Mouse (Mus musculus) lung, postnatal 0 days (tissue): Measurements from ENCODE around the gene Rara.

Experiments used
- CTCF ChIP-seq: IDR thresholded peaks from 2 replicates; pipeline ENCODE4 v1.5.1; 2016; ENCODE audit warnings: antibody characterized with exemption, mild to moderate bottlenecking
- EP300 ChIP-seq: IDR thresholded peaks from 2 replicates; pipeline ENCODE4 v1.6.1; 2016; ENCODE audit warnings: antibody characterized with exemption, mild to moderate bottlenecking, control low read depth

DNA sequence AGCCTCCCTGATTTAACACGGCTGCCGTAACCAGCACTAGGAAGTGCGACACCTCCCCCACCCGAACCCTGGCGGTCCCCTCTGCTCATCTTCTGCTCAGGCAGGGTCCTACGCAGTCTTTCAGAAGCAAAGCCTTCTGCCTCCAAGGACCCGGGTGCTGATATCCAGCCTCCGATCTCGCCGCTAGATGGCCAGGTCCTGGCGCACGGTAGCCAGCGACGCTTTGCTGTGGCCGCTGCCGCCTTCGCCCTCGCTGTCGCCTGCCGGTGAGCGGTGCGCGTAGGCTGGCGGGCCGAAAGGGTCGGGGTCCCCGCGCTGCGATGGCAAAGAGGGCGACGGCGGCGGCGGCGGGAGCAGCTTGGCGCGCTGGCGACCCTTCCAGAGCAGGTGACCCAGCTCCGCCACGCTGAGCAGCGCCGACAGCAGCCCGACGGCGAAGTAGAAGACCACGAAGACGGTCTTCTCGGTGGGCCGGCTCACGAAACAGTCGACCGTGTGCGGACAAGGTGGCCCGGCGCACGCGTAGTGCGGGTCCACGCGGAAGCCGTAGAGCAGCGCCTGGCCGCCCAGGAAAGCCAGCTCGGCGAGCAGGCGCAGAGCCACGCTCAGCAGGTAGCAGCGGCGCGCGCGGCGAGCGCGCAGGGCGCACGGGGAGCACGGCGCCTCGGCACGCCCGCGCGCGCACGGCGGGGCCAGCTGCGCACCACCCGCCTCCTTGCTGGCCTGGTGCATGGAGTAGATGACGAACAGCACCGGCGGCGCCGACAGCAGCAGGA is 54.6 kb downstream of the Rara start:
- TF ChIP-seq CTCF, result peak; percentile 81
- TF ChIP-seq EP300, result no peak
